Comparison of ENCODE assay signal across 8 mouse cellular contexts in the genomic region with DNA sequence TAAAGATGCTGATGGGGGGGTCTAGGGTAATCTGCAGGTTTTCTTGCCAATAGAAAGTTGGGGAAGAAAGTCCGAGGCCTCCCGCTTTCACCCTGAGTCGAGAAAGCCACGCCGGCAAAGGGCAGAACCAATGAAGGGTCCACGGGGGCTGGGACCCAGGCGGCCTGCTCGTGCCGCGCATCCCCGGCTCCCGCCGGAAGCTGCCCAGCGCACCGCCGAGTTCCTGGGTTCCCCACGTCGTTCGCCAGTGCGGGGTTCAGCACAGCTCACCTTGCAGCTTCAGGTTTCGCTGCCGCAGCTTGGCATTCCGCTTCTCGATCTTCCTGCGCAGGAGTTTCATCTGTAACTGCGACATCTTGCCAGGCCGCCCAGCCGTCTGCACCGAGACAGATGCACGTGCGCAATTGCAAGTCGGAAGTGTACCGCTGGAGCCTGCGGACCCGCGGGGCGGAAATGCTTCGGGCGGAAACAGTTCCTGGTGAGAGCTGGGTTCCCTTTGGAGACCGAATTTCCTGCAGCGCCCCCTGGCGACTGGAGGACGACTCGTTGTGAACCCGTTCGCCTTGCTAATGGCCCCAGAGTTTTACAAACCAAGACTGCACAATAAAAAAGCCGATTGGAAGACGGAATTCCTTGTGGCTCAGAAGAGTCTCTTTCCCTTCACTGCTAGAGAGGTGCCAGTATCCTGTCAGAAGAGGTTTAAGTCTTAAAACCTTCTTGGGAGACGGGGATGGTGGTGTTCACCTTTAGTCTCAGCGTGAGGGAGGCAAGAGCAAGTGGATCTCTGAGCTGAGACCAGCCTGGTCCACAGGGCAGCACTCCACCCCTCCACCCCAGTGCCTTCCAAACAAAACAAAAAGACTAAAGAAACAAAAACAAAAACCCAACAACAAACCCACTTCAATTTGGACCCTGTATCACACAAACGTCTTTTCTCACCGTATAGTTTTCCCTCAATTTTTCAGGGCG. TPM values are rescaled to one million over a fixed set of nuclear protein-coding genes. Genes with fewer than 3 reads are reported as not detected.
DNase-seq lines count a peak whose midpoint lies in the region; ATAC-seq and TF ChIP-seq lines count a peak whose summit lies in the region.

TSS of gene Ddx18 (minus strand) at position 469 of the 969 bp plus-strand sequence.

- peak within 1 kb of the TSS; percentile 87 for H3K27ac ChIP-seq in forebrain, embryonic 10.5 days
- H3K27ac ChIP-seq in heart, embryonic 15.5 days: peak within 1 kb of the TSS; percentile 31
- H3K27ac ChIP-seq in liver, embryonic 14.5 days: no peak within 1 kb of the TSS
- peak within 1 kb of the TSS; percentile 27; the same call in 1 of the 2 replicates for H3K27ac ChIP-seq in neural tube, embryonic 11.5 days (ENCODE audit: low read depth, low read length)
- H3K27ac ChIP-seq in stomach, postnatal 0 days (replicated peaks): peak within 1 kb of the TSS; percentile 78

- H3K27me3 ChIP-seq in forebrain, embryonic 10.5 days (ENCODE audit: poor library complexity, severe bottlenecking): no peaks in the 10 kb centered on the region
- no peaks in the 10 kb centered on the region for H3K27me3 ChIP-seq in heart, embryonic 15.5 days
- no peaks in the 10 kb centered on the region for H3K27me3 ChIP-seq in liver, embryonic 14.5 days (ENCODE audit: control insufficient read depth, insufficient read depth, low read length)
- no peaks in the 10 kb centered on the region for H3K27me3 ChIP-seq in neural tube, embryonic 11.5 days (ENCODE audit: control insufficient read depth, insufficient read depth, low read length)
- no peaks in the 10 kb centered on the region for H3K27me3 ChIP-seq in stomach, postnatal 0 days (ENCODE audit: control insufficient read depth, insufficient read depth, low read length)

- peaks cover 29% of the 10 kb centered on the region for H3K36me3 ChIP-seq in forebrain, embryonic 10.5 days (replicated peaks)
- H3K36me3 ChIP-seq in heart, embryonic 15.5 days: peaks cover 20% of the 10 kb centered on the region
- H3K36me3 ChIP-seq in liver, embryonic 14.5 days (replicated peaks; ENCODE audit: control insufficient read depth, insufficient read depth, low read depth): peaks cover 19% of the 10 kb centered on the region
- H3K36me3 ChIP-seq in neural tube, embryonic 11.5 days (ENCODE audit: control insufficient read depth, insufficient read depth, low read length): peaks cover 4% of the 10 kb centered on the region
- peaks cover 9% of the 10 kb centered on the region; the same call in 1 of the 2 replicates for H3K36me3 ChIP-seq in stomach, postnatal 0 days (ENCODE audit: control insufficient read depth, insufficient read depth, low read length)

- TF ChIP-seq CTCF in liver, embryonic 14.5 days (IDR thresholded peaks at IDR 0.05; ENCODE audit: low read depth): peak; percentile 93
- TF ChIP-seq CTCF in stomach, postnatal 0 days (IDR thresholded peaks at IDR 0.05; ENCODE audit: low read depth): peak; percentile 90

- H3K4me3 ChIP-seq in forebrain, embryonic 10.5 days: peak within 1 kb of the TSS; percentile 82
- peak within 1 kb of the TSS; percentile 70 for H3K4me3 ChIP-seq in heart, embryonic 15.5 days
- peak within 1 kb of the TSS; percentile 89 to 96 for H3K4me3 ChIP-seq in liver, embryonic 14.5 days (ENCODE audit: insufficient read depth in 1 of 2, low read depth in 2 of 2, low read length in 2 of 2)
- peak within 1 kb of the TSS; percentile 73 for H3K4me3 ChIP-seq in neural tube, embryonic 11.5 days (ENCODE audit: low read depth, low read length)
- H3K4me3 ChIP-seq in stomach, postnatal 0 days (ENCODE audit: low read depth, low read length): peak within 1 kb of the TSS; percentile 75

- peak; percentile 98 for DNase-seq in CD8-positive naive resting alpha-beta T cell, adult 2 months (ENCODE audit: low read depth in 2 of 2, low spot score in 2 of 2)
- peak; percentile 95 for DNase-seq in c-Kit-positive CD71-negative TER-119-negative erythroid progenitor cells, embryonic 14.5 days (ENCODE audit: low read depth)
- DNase-seq in forebrain, embryonic 10.5 days (ENCODE audit: extremely low spot score, low spot score): peak; percentile 93
- DNase-seq in kidney, postnatal 25 days: peak; percentile 97 to 98
- peak; percentile 79 to 82 (median 81) for DNase-seq in liver, embryonic 14.5 days (ENCODE audit: low read depth in 3 of 3, low spot score in 3 of 3)
- peak; percentile 95 for DNase-seq in neural tube, embryonic 11.5 days (ENCODE audit: low spot score)
- peak; percentile 96 for DNase-seq in stomach, postnatal 0 days (ENCODE audit: low spot score)

- no peaks in the 10 kb centered on the region for H3K9me3 ChIP-seq in forebrain, embryonic 10.5 days
- H3K9me3 ChIP-seq in heart, embryonic 15.5 days (replicated peaks): no peaks in the 10 kb centered on the region
- no peaks in the 10 kb centered on the region for H3K9me3 ChIP-seq in liver, embryonic 14.5 days (ENCODE audit: control insufficient read depth, low read length)
- H3K9me3 ChIP-seq in neural tube, embryonic 11.5 days (ENCODE audit: control insufficient read depth, low read length): no peaks in the 10 kb centered on the region
- no peaks in the 10 kb centered on the region for H3K9me3 ChIP-seq in stomach, postnatal 0 days (ENCODE audit: control insufficient read depth, low read length)

- peak; percentile 95 for ATAC-seq in heart, embryonic 15.5 days (replicated peaks; ENCODE audit: insufficient number of reproducible peaks, insufficient read depth, low FRiP score, low read depth)
- ATAC-seq in liver, embryonic 14.5 days (ENCODE audit: insufficient read depth): peak; percentile 94
- ATAC-seq in neural tube, embryonic 11.5 days (ENCODE audit: insufficient read depth, low FRiP score, low TSS enrichment): peak; percentile 94
- ATAC-seq in stomach, postnatal 0 days (ENCODE audit: low FRiP score, low TSS enrichment): peak; percentile 98

- H3K4me2 ChIP-seq in heart, embryonic 15.5 days: peak within 1 kb of the TSS; percentile 76
- peak within 1 kb of the TSS; percentile 79 for H3K4me2 ChIP-seq in liver, embryonic 14.5 days (ENCODE audit: low read depth)
- peak within 1 kb of the TSS; percentile 83 for H3K4me2 ChIP-seq in neural tube, embryonic 11.5 days (ENCODE audit: low read depth)
- peak within 1 kb of the TSS; percentile 48 for H3K4me2 ChIP-seq in stomach, postnatal 0 days (replicated peaks; ENCODE audit: low read depth)

- H3K4me1 ChIP-seq in forebrain, embryonic 10.5 days: peaks cover 13% of the 10 kb centered on the region
- peaks cover 10% of the 10 kb centered on the region for H3K4me1 ChIP-seq in heart, embryonic 15.5 days (replicated peaks)
- H3K4me1 ChIP-seq in liver, embryonic 14.5 days (replicated peaks; ENCODE audit: control insufficient read depth in 2 of 2, insufficient read depth in 2 of 2, low read length in 1 of 2): peaks cover 0 to 6% of the 10 kb centered on the region in 2 experiments; a peak in 1 of 4 replicates
- peaks cover 4% of the 10 kb centered on the region; the same call in 1 of the 2 replicates for H3K4me1 ChIP-seq in neural tube, embryonic 11.5 days (ENCODE audit: control insufficient read depth, insufficient read depth, low read length)
- H3K4me1 ChIP-seq in stomach, postnatal 0 days (replicated peaks; ENCODE audit: control insufficient read depth, insufficient read depth): no peaks in the 10 kb centered on the region

- no peak for TF ChIP-seq EP300 in liver, embryonic 14.5 days (IDR thresholded peaks at IDR 0.05; ENCODE audit: low read depth)
- TF ChIP-seq EP300 in stomach, postnatal 0 days (optimal IDR thresholded peaks at IDR 0.05): peak; percentile 49

- H3K9ac ChIP-seq in heart, embryonic 15.5 days: peak within 1 kb of the TSS; percentile 72
- peak within 1 kb of the TSS; percentile 78 for H3K9ac ChIP-seq in liver, embryonic 14.5 days (replicated peaks)
- H3K9ac ChIP-seq in neural tube, embryonic 11.5 days (ENCODE audit: low read length): peak within 1 kb of the TSS; percentile 73
- H3K9ac ChIP-seq in stomach, postnatal 0 days (ENCODE audit: low read length): peak within 1 kb of the TSS; percentile 52

- WGBS in forebrain, embryonic 10.5 days: 6% methylated on average over 53 of the region's 53 CpGs
- 7% methylated on average over 53 of the region's 53 CpGs for WGBS in heart, embryonic 15.5 days
- WGBS in liver, embryonic 14.5 days (ENCODE audit: insufficient replicate concordance): 6% methylated on average over 53 of the region's 53 CpGs
- 6% methylated on average over 53 of the region's 53 CpGs for WGBS in neural tube, embryonic 11.5 days
- WGBS in stomach, postnatal 0 days: 7% methylated on average over 53 of the region's 53 CpGs

RNA-seq across cellular contexts. Expression of gene Ddx18, which starts in this region (rescaled TPM):
- polyA plus RNA-seq in forebrain, embryonic 10.5 days (2016; fragmentation: Nextera tagmentation; extraction: Ambion mirVana): 78.1 and 85.6 TPM in 2 replicates
- 26.5 and 31.8 TPM in 2 replicates for polyA plus RNA-seq in heart, embryonic 15.5 days (2015; fragmentation: Nextera tagmentation; extraction: Ambion mirVana)
- polyA plus RNA-seq in liver, embryonic 14.5 days (2012; rRNA removed): 33.6 and 51.1 TPM in 2 replicates
- 38.8 and 40.4 TPM in 2 replicates for polyA plus RNA-seq in liver, embryonic 14.5 days (2014; fragmentation: Nextera tagmentation; extraction: Ambion mirVana)
- polyA plus RNA-seq in neural tube, embryonic 11.5 days (2014; fragmentation: Nextera tagmentation; extraction: Ambion mirVana): 67.2 and 72.5 TPM in 2 replicates
- polyA plus RNA-seq in stomach, postnatal 0 days (2015; fragmentation: Nextera tagmentation; extraction: Ambion mirVana): 37.5 and 40.7 TPM in 2 replicates
